Mouse (Mus musculus) stomach, postnatal 0 days (tissue): ENCODE measurements around the gene Mmp27.

Source experiments
- CTCF ChIP-seq: IDR thresholded peaks from 2 replicates; pipeline ENCODE4 v1.5.1; 2016; ENCODE audit warnings: antibody characterized with exemption, low read depth, mild to moderate bottlenecking, moderate library complexity
- EP300 ChIP-seq: optimal IDR thresholded peaks from 2 replicates; pipeline ENCODE3; 2016; ENCODE audit warnings: antibody characterized with exemption

GRCm38 (mm10) chr9:7545920-7546319 is 25.3 kb upstream of the Mmp27 start:
- TF ChIP-seq CTCF (no peak), EP300 (no peak)
